Mouse (Mus musculus) limb, embryonic 15.5 days (tissue): Measurements from ENCODE around the gene Myct1. TPM values are rescaled to one million over a fixed set of nuclear protein-coding genes. Genes with fewer than 3 reads are reported as not detected.

Experiments used
- ATAC-seq: fragments of 200-750 bp; cut with Nextera tagmentation; 2 replicates; pipeline ENCODE4 v1.8.0; 2017; ENCODE audit warnings: low read depth, moderate TSS enrichment; ENCODE audit not compliant: insufficient number of reproducible peaks, low FRiP score, low TSS enrichment
- H3K27ac ChIP-seq: fragments of 300-500 bp; sonication (generic); 2 replicates; pipeline ENCODE4 v1.5.1; 2015; ENCODE audit warnings: moderate library complexity, mild to moderate bottlenecking, inconsistent platforms
- H3K27me3 ChIP-seq: fragments of 300-500 bp; sonication (generic); 2 replicates; pipeline ENCODE4 v1.6.1; 2015; ENCODE audit warnings: inconsistent platforms
- H3K36me3 ChIP-seq: fragments of 300-500 bp; sonication (generic); 2 replicates; pipeline ENCODE4 v1.6.1; 2015; ENCODE audit warnings: inconsistent platforms
- H3K4me1 ChIP-seq: fragments of 300-500 bp; sonication (generic); 2 replicates; pipeline ENCODE4 v1.6.1; 2015; ENCODE audit warnings: inconsistent platforms
- H3K4me2 ChIP-seq: fragments of 300-500 bp; sonication (generic); 2 replicates; pipeline ENCODE4 v1.6.1; 2015; ENCODE audit warnings: mild to moderate bottlenecking, inconsistent platforms
- H3K4me3 ChIP-seq: fragments of 300-500 bp; sonication (generic); 2 replicates; pipeline ENCODE4 v1.5.1; 2015; ENCODE audit warnings: mild to moderate bottlenecking, inconsistent platforms
- H3K9ac ChIP-seq: fragments of 300-500 bp; sonication (generic); 2 replicates; pipeline ENCODE4 v1.6.1; 2015; ENCODE audit warnings: inconsistent platforms
- H3K9me3 ChIP-seq: fragments of 300-500 bp; sonication (generic); 2 replicates; pipeline ENCODE4 v1.6.1; 2016; ENCODE audit warnings: inconsistent platforms
- WGBS: fragments of 180-500 bp; shearing (Covaris S2); methylation state at CpG from one replicate; pipeline ENCODE4 v1.1.7; 2015; 5-methylcytosine and 5-hydroxymethylcytosine counted together
- polyA plus RNA-seq: library from polyadenylated mRNA; unstranded; fragments of >200 nt; fragmentation: Nextera tagmentation; extraction: Ambion mirVana; gene quantifications from 2 replicates; pipeline ENCODE4 v1.2.1, GENCODE M21; 2015

The Myct1 gene
- polyA plus RNA-seq, 1 experiment from 2014 or later: 5.4 TPM

DNA sequence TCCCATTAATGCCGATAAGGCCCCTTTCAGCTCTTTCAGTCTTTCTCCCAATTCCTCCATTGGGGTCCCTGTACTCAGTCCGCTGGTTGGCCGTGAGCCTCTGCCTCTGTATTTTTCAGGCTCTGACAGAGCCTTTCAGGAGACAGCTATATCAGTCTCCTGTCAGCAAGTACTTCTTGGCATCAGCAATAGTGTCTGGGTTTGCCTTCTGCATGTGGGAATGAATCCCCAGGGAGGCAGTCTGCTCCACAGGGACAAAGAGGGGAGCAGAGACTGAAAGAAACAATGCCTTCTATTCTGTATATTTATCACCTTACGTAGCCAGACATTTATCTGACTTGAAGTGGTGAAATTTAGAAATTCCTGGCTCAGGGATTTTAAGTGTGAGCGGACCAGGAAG lies 32.7 kb downstream of the Myct1 start:
- no peaks in the 10 kb centered on the region for H3K27me3 ChIP-seq
- no peaks in the 10 kb centered on the region for H3K36me3 ChIP-seq
- H3K9me3 ChIP-seq: no peaks in the 10 kb centered on the region
- no peak overlapping the region for H3K9ac ChIP-seq
- H3K4me1 ChIP-seq: no peaks in the 10 kb centered on the region
- H3K4me3 ChIP-seq: no peak overlapping the region
- 76% methylated on average over 5 of the region's 5 CpGs for WGBS
- H3K4me2 ChIP-seq: no peak overlapping the region
- no peak overlapping the region for H3K27ac ChIP-seq
- ATAC-seq: no peak

DNA sequence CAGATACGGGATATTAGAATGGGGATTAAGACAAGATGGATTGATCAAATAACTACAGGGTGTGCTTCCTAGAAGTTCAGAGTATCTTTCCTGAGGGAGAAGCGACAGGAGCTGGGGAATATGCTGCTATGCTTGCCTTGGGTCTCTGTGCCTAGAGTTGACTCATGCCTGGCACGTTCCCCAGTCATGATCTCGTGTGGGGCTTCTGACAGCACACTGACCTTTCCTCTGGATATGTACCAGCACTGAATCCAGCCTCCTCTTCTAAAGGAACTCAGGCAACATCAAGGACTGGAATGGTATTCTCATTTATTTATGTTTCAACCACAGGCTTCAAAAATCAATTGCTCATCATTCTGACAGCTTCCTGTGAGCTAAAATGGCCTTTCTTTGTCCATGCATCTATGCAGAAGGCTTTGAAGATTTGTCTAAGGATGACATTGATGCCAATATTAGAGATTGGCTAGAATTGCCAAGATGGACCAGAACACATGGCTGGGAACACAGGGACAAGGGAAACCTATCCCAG lies 40.2 kb downstream of the Myct1 start:
- Histone ChIP-seq H3K36me3 (no peaks in the 10 kb centered on the region), H3K9ac (no peak overlapping the region), H3K4me1 (no peaks in the 10 kb centered on the region), H3K4me3 (no peak overlapping the region), H3K27me3 (no peaks in the 10 kb centered on the region), H3K4me2 (no peak overlapping the region), H3K9me3 (no peaks in the 10 kb centered on the region), H3K27ac (no peak overlapping the region)
- 79% methylated on average over 4 of the region's 4 CpGs for WGBS
- ATAC-seq: no peak

DNA sequence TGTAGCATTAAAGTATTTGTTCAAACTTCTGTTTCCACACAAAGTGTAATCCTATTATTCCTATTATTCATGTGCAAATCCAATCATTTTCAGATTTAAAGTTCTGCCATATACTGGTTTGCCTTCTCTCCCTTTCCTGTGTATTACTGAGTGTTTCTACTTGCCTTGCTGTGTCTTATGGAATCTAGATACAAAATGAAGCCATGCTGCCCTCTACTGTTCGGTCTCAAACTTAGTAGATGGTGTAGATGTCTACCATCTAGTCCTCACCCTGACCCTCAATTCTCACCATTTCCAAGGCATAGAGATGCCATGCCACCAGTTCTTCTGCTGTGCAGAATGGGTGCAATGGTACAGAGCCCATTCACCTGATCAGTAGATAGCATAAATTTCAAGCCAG lies 40.8 kb downstream of the Myct1 start:
- Histone ChIP-seq H3K9ac (no peak overlapping the region), H3K9me3 (no peaks in the 10 kb centered on the region), H3K4me2 (no peak overlapping the region), H3K4me1 (no peaks in the 10 kb centered on the region), H3K4me3 (no peak overlapping the region), H3K27ac (no peak overlapping the region), H3K27me3 (no peaks in the 10 kb centered on the region), H3K36me3 (no peaks in the 10 kb centered on the region)
- WGBS: 28% methylated on average over 1 of the region's 1 CpGs
- no peak for ATAC-seq

DNA sequence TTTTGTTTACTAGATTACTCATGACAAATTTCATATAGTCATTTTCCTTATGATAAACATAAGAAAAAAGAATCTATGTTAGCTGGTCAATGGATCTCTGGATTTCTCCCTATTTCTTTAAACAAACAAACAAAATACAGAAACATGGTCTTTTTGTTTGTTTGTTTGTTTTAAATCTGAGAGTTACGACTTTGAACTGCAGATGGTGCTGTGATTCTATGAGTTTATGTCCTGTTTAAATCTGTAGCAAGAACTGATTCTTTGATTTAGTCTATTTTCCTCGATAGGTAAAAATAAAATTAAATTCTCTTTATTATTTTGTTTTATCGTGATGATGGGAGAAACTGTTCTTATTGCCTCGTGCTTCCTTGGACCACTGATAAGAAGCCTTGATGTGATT lies 43.7 kb downstream of the Myct1 start:
- Histone ChIP-seq H3K4me1 (no peaks in the 10 kb centered on the region), H3K27me3 (no peaks in the 10 kb centered on the region)
- ATAC-seq: no peak

DNA sequence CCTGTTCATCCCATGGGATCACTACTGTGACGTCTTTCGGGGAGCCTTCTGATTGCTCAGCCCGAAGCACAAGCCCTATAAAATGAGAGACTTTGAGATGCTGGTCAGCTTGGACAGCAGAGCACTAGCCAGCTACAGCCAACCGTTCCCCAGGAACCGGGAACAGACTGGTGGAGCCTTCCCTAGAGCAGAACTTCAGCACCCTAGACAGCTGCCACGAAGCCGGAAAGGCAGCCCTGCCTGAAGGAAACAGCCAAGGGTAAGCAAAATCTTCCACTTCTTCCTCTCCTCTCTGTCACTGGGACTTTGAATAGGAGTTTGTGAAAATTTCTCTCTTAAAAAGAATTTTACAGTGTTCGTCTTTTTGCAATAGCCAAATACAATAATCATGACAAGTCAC lies 45.5 kb downstream of the Myct1 start, which contains the start of gene Vip:
Gene Vip, plus strand, starts transcription at position 107 of the 400 bp plus-strand sequence.
- WGBS: 26% methylated on average over 8 of the region's 8 CpGs
- Histone ChIP-seq H3K4me2 (no peak within 1 kb of the TSS), H3K27ac (no peak within 1 kb of the TSS), H3K9ac (no peak within 1 kb of the TSS), H3K27me3 (no peaks in the 10 kb centered on the region), H3K9me3 (no peaks in the 10 kb centered on the region), H3K4me3 (no peak within 1 kb of the TSS), H3K36me3 (no peaks in the 10 kb centered on the region), H3K4me1 (no peaks in the 10 kb centered on the region)
- ATAC-seq: no peak

More for the DNA sequence above, 43.7 kb downstream of the Myct1 start:
- Histone ChIP-seq H3K4me3 (no peak overlapping the region), H3K4me2 (no peak overlapping the region), H3K27ac (no peak overlapping the region), H3K36me3 (no peaks in the 10 kb centered on the region), H3K9me3 (no peaks in the 10 kb centered on the region), H3K9ac (no peak overlapping the region)
- WGBS: 82% methylated on average over 4 of the region's 4 CpGs

Other genes starting within 250 kb of the Myct1 start
- gene Syne1, start 42.3 kb upstream of the Myct1 start, polyA plus RNA-seq: 7.6 and 10.9 TPM in 2 replicates
- gene Vip, start 45.4 kb downstream of the Myct1 start, polyA plus RNA-seq: not detected in 2 replicates
- 51.6 and 55.6 TPM in 2 replicates for gene Fbxo5, start 211.8 kb downstream of the Myct1 start, polyA plus RNA-seq
- 13.9 and 15.1 TPM in 2 replicates for gene Mtrf1l, start 230.1 kb downstream of the Myct1 start, polyA plus RNA-seq